Mouse (Mus musculus) limb, embryonic 11.5 days (tissue): Measurements from ENCODE around the gene R3hdm4. TPM values are rescaled to one million over a fixed set of nuclear protein-coding genes. Genes with fewer than 3 reads are reported as not detected.
"Not testable (repeated sequence)": the region's sequence is repeated elsewhere in the genome, so short reads cannot be mapped to it uniquely, and the experiment has no call there.

Experiments
- ATAC-seq: fragments of 200-750 bp; cut with Nextera tagmentation; 2 replicates; pipeline ENCODE4 v1.8.0; 2017; ENCODE audit warnings: low read depth; ENCODE audit not compliant: insufficient number of reproducible peaks, low FRiP score, low TSS enrichment
- DNase-seq: peaks from one replicate; pipeline ENCODE4 v3.0.0-alpha.2; 2015; ENCODE audit warnings: low spot score
- H3K27ac ChIP-seq: fragments of 300-500 bp; sonication (generic); replicated peaks from 2 replicates; pipeline ENCODE4 v1.5.1; 2014; ENCODE audit warnings: low read depth, mild to moderate bottlenecking, low read length
- H3K27me3 ChIP-seq: fragments of 300-500 bp; sonication (generic); 2 replicates; pipeline ENCODE4 v1.6.1; 2014; ENCODE audit warnings: mild to moderate bottlenecking, low read length, mixed read lengths; ENCODE audit not compliant: control insufficient read depth, insufficient read depth
- H3K36me3 ChIP-seq: fragments of 300-500 bp; sonication (generic); 2 replicates; pipeline ENCODE4 v1.6.1; 2014; ENCODE audit warnings: mild to moderate bottlenecking, low read length, moderate library complexity, mixed read lengths; ENCODE audit not compliant: control insufficient read depth, insufficient read depth
- H3K4me1 ChIP-seq: fragments of 300-500 bp; sonication (generic); 2 replicates; pipeline ENCODE4 v1.6.1; 2014; ENCODE audit warnings: low read length, mixed read lengths; ENCODE audit not compliant: control insufficient read depth, insufficient read depth
- H3K4me2 ChIP-seq: fragments of 300-500 bp; sonication (generic); 2 replicates; pipeline ENCODE4 v1.6.1; 2014; ENCODE audit warnings: low read depth, mild to moderate bottlenecking, moderate library complexity; ENCODE audit not compliant: severe bottlenecking
- H3K4me3 ChIP-seq: fragments of 300-500 bp; sonication (generic); 2 replicates; pipeline ENCODE4 v1.5.1; 2014; ENCODE audit warnings: low read depth, low read length
- H3K9ac ChIP-seq: fragments of 300-500 bp; sonication (generic); 2 replicates; pipeline ENCODE4 v1.6.1; 2014; ENCODE audit warnings: mild to moderate bottlenecking, low read length
- H3K9me3 ChIP-seq: fragments of 300-500 bp; sonication (generic); 2 replicates; pipeline ENCODE4 v1.6.1; 2016; ENCODE audit warnings: low read length; ENCODE audit not compliant: control insufficient read depth
- WGBS: fragments of 180-500 bp; shearing (Covaris S2); extraction: QIAGEN DNeasy Blood & Tissue Kit; methylation state at CpG from one replicate; pipeline ENCODE4 v1.1.7; 2014; 5-methylcytosine and 5-hydroxymethylcytosine counted together
- polyA plus RNA-seq: library from polyadenylated mRNA; unstranded; fragments of >200 nt; fragmentation: Nextera tagmentation; extraction: Ambion mirVana; gene quantifications from 2 replicates; pipeline ENCODE4 v1.2.1, GENCODE M21; 2014

Gene R3hdm4
- polyA plus RNA-seq, 1 experiment from 2014 or later, result 133 TPM

DNA sequence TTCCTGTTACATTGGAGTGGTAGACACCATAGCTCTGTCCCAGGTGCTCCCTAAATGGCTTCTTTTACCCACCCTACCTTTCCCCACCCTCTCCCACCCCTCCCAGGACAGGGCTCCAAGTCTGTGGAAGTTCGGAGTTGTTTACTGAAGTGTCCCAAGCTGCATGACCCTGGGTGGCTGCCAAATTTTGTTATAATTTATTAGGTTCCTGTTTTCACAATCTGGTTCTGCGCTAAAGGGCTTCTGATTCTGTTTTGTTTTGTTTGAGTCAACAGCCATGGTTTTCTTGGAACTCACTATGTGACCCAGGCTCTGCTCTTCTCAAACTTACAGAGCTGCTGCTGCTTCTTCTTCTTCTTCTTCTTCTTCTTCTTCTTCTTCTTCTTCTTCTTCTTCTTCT, 31.6 kb downstream of the R3hdm4 start:
- Histone ChIP-seq H3K4me2 (no peak overlapping the region), H3K4me3 (no peak overlapping the region), H3K9me3 (no peaks in the 10 kb centered on the region), H3K36me3 (no peaks in the 10 kb centered on the region), H3K27ac (no peak overlapping the region), H3K9ac (no peak overlapping the region), H3K4me1 (no peaks in the 10 kb centered on the region), H3K27me3 (no peaks in the 10 kb centered on the region)
- no peak for DNase-seq
- ATAC-seq, result no peak
- WGBS, result 89% methylated on average over 2 of the region's 2 CpGs

DNA sequence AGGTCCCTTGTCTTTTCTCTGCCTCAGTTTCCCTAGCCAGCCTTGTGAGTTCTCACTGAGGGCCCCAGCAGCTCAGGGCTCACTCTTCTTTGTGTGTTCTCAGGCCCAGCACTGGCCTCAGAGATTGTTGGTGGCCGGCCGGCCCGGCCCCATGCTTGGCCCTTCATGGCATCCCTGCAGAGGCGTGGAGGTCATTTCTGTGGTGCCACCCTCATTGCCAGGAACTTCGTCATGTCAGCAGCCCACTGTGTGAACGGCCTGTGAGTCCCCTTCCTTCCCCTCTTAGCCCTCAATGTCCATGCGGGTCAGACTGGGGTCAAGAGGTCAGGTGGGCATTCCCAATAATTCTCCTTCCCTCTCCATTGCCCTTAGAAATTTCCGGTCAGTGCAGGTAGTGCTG, 34.4 kb downstream of the R3hdm4 start:
- ATAC-seq (no peak), DNase-seq (no peak)
- Histone ChIP-seq H3K9me3 (no peaks in the 10 kb centered on the region), H3K4me1 (peaks cover 11% of the 10 kb centered on the region), H3K9ac (no peak overlapping the region), H3K4me2 (no peak overlapping the region; the same call in 1 of the 2 replicates), H3K27me3 (0 out of 2 replicates have a peak, but pooled peaks cover 2% of the 10 kb centered on the region), H3K4me3 (no peak overlapping the region), H3K27ac (no peak overlapping the region), H3K36me3 (no peaks in the 10 kb centered on the region)
- 69% methylated on average over 8 of the region's 8 CpGs for WGBS

GRCm38 (mm10) chr10:79886054-79886453, 35.0 kb downstream of the R3hdm4 start, which contains the start of gene Elane:
Gene Elane (plus strand): TSS chr10:79886247.
- Histone ChIP-seq H3K9ac (no peak within 1 kb of the TSS), H3K36me3 (no peaks in the 10 kb centered on the region), H3K27ac (no peak within 1 kb of the TSS), H3K4me1 (peaks cover 11% of the 10 kb centered on the region), H3K4me3 (no peak within 1 kb of the TSS), H3K27me3 (0 out of 2 replicates have a peak, but pooled peaks cover 2% of the 10 kb centered on the region), H3K4me2 (no peak within 1 kb of the TSS; the same call in 1 of the 2 replicates), H3K9me3 (no peaks in the 10 kb centered on the region)
- ATAC-seq (no peak), DNase-seq (no peak)
- WGBS, result 83% methylated on average over 6 of the region's 6 CpGs

GRCm38 (mm10) chr10:79884938-79885337, 36.1 kb downstream of the R3hdm4 start:
- not testable (repeated sequence) for DNase-seq, H3K9ac ChIP-seq, H3K36me3 ChIP-seq, H3K4me3 ChIP-seq, H3K4me2 ChIP-seq, H3K27me3 ChIP-seq, H3K9me3 ChIP-seq, H3K27ac ChIP-seq, ATAC-seq
- 69% methylated on average over 2 of the region's 3 CpGs for WGBS
- H3K4me1 ChIP-seq, result peaks cover 11% of the 10 kb centered on the region

GRCm38 (mm10) chr10:79884446-79884845, 36.6 kb downstream of the R3hdm4 start:
- no peak for ATAC-seq

GRCm38 (mm10) chr10:79883297-79884084, 37.5 kb downstream of the R3hdm4 start:
- Histone ChIP-seq H3K9ac (peak overlapping the region; percentile 13; the same call in 1 of the 2 replicates), H3K9me3 (no peaks in the 10 kb centered on the region), H3K27ac (no peak overlapping the region), H3K4me2 (peak overlapping the region; percentile 15; the same call in 1 of the 2 replicates), H3K36me3 (no peaks in the 10 kb centered on the region), H3K4me1 (peaks cover 11% of the 10 kb centered on the region), H3K4me3 (no peak overlapping the region), H3K27me3 (0 out of 2 replicates have a peak, but pooled peaks cover 2% of the 10 kb centered on the region)
- whole genome bisulfite sequencing, result 16% methylated on average over 22 of the region's 22 CpGs
- DNase-seq, result peak; percentile 90
- ATAC-seq, result no peak; the same call in 1 of the 2 replicates

More at GRCm38 (mm10) chr10:79884446-79884845, 36.6 kb downstream of the R3hdm4 start:
- H3K9ac ChIP-seq, result no peak overlapping the region
- no peaks in the 10 kb centered on the region for H3K9me3 ChIP-seq
- H3K36me3 ChIP-seq, result no peaks in the 10 kb centered on the region
- no peak overlapping the region for H3K4me2 ChIP-seq
- WGBS, result 72% methylated on average over 4 of the region's 4 CpGs
- H3K27ac ChIP-seq, result no peak overlapping the region
- no peak for DNase-seq
- H3K4me1 ChIP-seq, result peaks cover 11% of the 10 kb centered on the region
- 0 out of 2 replicates have a peak, but pooled peaks cover 2% of the 10 kb centered on the region for H3K27me3 ChIP-seq
- H3K4me3 ChIP-seq, result no peak overlapping the region

DNA sequence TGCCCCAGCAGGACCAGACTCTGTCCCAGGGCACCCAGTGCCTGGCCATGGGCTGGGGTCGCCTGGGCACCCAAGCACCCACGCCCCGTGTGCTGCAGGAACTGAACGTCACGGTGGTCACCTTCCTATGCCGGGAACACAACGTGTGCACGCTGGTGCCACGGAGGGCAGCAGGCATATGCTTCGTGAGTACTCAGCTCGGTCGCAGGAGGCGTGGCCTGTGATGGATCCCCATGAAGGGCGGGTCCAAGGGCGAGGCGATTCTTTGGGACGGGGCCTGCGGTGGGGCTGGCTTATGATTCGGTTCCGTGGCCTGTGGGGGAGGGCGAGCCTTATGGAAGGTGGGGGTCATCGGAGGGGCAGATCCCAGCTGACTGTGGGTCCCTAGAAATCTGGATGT, 39.0 kb downstream of the R3hdm4 start:
- 4% methylated on average over 22 of the region's 22 CpGs for WGBS
- peak overlapping the region; percentile 30; the same call in 1 of the 2 replicates for H3K4me2 ChIP-seq
- no peak overlapping the region for H3K27ac ChIP-seq
- 0 out of 2 replicates have a peak, but pooled peaks cover 2% of the 10 kb centered on the region for H3K27me3 ChIP-seq
- DNase-seq (peak; percentile 49), ATAC-seq (no peak)
- no peak overlapping the region; the same call in 1 of the 2 replicates for H3K9ac ChIP-seq
- no peak overlapping the region; the same call in 1 of the 2 replicates for H3K4me3 ChIP-seq
- peaks cover 11% of the 10 kb centered on the region for H3K4me1 ChIP-seq
- no peaks in the 10 kb centered on the region for H3K9me3 ChIP-seq
- no peaks in the 10 kb centered on the region for H3K36me3 ChIP-seq

- ATAC-seq (no peak), DNase-seq (no peak)
- Histone ChIP-seq H3K4me3 (no peak overlapping the region), H3K4me2 (no peak overlapping the region), H3K27ac (no peak overlapping the region), H3K27me3 (0 out of 2 replicates have a peak, but pooled peaks cover 2% of the 10 kb centered on the region), H3K4me1 (peaks cover 11% of the 10 kb centered on the region), H3K9me3 (no peaks in the 10 kb centered on the region), H3K36me3 (no peaks in the 10 kb centered on the region), H3K9ac (no peak overlapping the region)
- WGBS, result 11% methylated on average over 9 of the region's 9 CpGs
Observed at GRCm38 (mm10) chr10:79880721-79881120, 40.3 kb downstream of the R3hdm4 start.
